Mouse (Mus musculus) hindbrain, embryonic 16.5 days (tissue): Measurements from ENCODE around the gene Cttnbp2. TPM values are rescaled to one million over a fixed set of nuclear protein-coding genes. Genes with fewer than 3 reads are reported as not detected.

Experiments used
- ATAC-seq: fragments of 200-750 bp; cut with Nextera tagmentation; 2 replicates; pipeline ENCODE4 v1.8.0; 2017; ENCODE audit warnings: moderate TSS enrichment, moderate library complexity
- H3K27ac ChIP-seq: fragments of 300-500 bp; sonication (generic); 2 replicates; pipeline ENCODE4 v1.5.1; 2014; ENCODE audit warnings: low read depth, mild to moderate bottlenecking, control low read depth, low read length, moderate library complexity
- H3K27me3 ChIP-seq: fragments of 300-500 bp; sonication (generic); replicated peaks from 2 replicates; pipeline ENCODE4 v1.6.1; 2014; ENCODE audit warnings: low read length; ENCODE audit not compliant: control insufficient read depth, insufficient read depth
- H3K36me3 ChIP-seq: fragments of 300-500 bp; sonication (generic); 2 replicates; pipeline ENCODE4 v1.6.1; 2014; ENCODE audit warnings: mild to moderate bottlenecking, low read length, moderate library complexity, mixed read lengths; ENCODE audit not compliant: control insufficient read depth, insufficient read depth
- H3K4me1 ChIP-seq: fragments of 300-500 bp; sonication (generic); 2 replicates; pipeline ENCODE4 v1.6.1; 2014; ENCODE audit warnings: low read depth, low read length; ENCODE audit not compliant: control insufficient read depth, insufficient read depth
- H3K4me2 ChIP-seq: fragments of 300-500 bp; sonication (generic); 2 replicates; pipeline ENCODE4 v1.6.1; 2014; ENCODE audit warnings: mild to moderate bottlenecking, low read length, control low read depth, moderate library complexity
- H3K4me3 ChIP-seq: fragments of 300-500 bp; sonication (generic); 2 replicates; pipeline ENCODE4 v1.5.1; 2014; ENCODE audit warnings: mild to moderate bottlenecking, low read length, control low read depth, moderate library complexity
- H3K9ac ChIP-seq: fragments of 300-500 bp; sonication (generic); 2 replicates; pipeline ENCODE4 v1.6.1; 2014; ENCODE audit warnings: low read depth, mild to moderate bottlenecking, control low read depth, low read length, moderate library complexity
- H3K9me3 ChIP-seq: fragments of 300-500 bp; sonication (generic); 2 replicates; pipeline ENCODE4 v1.6.1; 2014; ENCODE audit warnings: mild to moderate bottlenecking, low read length, moderate library complexity; ENCODE audit not compliant: control insufficient read depth
- WGBS: fragments of 180-500 bp; shearing (Covaris S2); extraction: QIAGEN DNeasy Blood & Tissue Kit; methylation state at CpG from one replicate; pipeline ENCODE4 v1.1.7; 2014; 5-methylcytosine and 5-hydroxymethylcytosine counted together
- polyA plus RNA-seq: library from polyadenylated mRNA; unstranded; fragments of >200 nt; fragmentation: Nextera tagmentation; extraction: Ambion mirVana; gene quantifications from 2 replicates; pipeline ENCODE4 v1.2.1, GENCODE M21; 2015

Gene Cttnbp2
- polyA plus RNA-seq, 1 experiment from 2014 or later = 44.5 TPM

- Histone ChIP-seq H3K4me1 (no peaks in the 10 kb centered on the region), H3K27me3 (no peaks in the 10 kb centered on the region), H3K27ac (no peak overlapping the region), H3K9me3 (no peaks in the 10 kb centered on the region), H3K4me2 (no peak overlapping the region), H3K36me3 (peaks cover 5% of the 10 kb centered on the region; the same call in 1 of the 2 replicates), H3K9ac (no peak overlapping the region), H3K4me3 (no peak overlapping the region)
- 36% methylated on average over 7 of the region's 7 CpGs for WGBS
- peak; percentile 80 for ATAC-seq
Observed at GRCm38 (mm10) chr6:18372447-18373228, 142.0 kb downstream of the Cttnbp2 start.

DNA sequence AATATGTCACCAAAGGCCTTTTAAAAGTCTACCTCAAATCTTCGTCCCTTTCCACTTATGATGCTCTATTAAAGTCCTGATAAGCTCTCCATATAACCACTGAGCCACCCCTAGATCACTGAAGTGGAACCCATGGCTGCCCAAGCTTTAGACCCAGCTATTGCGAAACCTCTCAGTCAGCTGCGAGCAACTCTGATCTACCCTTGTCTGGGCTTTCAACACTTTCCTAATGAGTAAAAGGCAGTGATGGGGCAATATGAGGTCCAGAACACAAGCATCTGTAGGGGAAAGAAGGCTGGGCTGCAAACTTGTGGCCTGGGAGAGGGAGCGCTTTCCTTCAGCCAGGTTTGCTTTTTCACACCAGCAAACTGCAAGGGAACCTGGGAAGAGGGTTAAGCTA, 144.9 kb downstream of the Cttnbp2 start:
- H3K4me1 ChIP-seq = no peaks in the 10 kb centered on the region
- H3K27me3 ChIP-seq = no peaks in the 10 kb centered on the region
- H3K27ac ChIP-seq = no peak overlapping the region
- H3K9me3 ChIP-seq = no peaks in the 10 kb centered on the region
- H3K4me2 ChIP-seq = no peak overlapping the region
- H3K9ac ChIP-seq = no peak overlapping the region
- peaks cover 6% of the 10 kb centered on the region for H3K36me3 ChIP-seq
- WGBS = 94% methylated on average over 4 of the region's 4 CpGs
- ATAC-seq = no peak
- no peak overlapping the region for H3K4me3 ChIP-seq

DNA sequence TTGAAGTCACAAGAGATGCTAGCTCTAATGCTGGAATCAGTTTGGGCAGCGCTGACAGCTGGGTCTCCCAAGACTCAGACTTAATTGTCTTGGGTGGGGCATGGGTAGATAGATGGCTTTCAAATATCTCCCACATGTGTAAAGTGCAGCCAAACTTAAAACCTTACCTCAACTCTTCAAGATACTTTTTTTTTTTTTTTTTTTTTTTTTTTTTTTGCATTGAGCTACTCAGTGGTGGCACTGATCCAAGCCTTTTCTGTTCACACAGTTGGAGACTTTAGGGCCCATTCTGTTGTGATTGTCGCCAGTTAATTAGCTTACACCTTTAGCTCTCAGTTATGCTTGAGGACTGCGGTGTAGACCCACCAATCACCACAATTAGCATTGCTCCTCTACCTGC, 145.6 kb downstream of the Cttnbp2 start:
- no peak overlapping the region for H3K9ac ChIP-seq
- H3K4me2 ChIP-seq = no peak overlapping the region
- H3K4me1 ChIP-seq = no peaks in the 10 kb centered on the region
- peaks cover 6% of the 10 kb centered on the region for H3K36me3 ChIP-seq
- no peaks in the 10 kb centered on the region for H3K27me3 ChIP-seq
- ATAC-seq = no peak
- H3K9me3 ChIP-seq = no peaks in the 10 kb centered on the region
- WGBS = 58% methylated on average over 3 of the region's 3 CpGs
- H3K4me3 ChIP-seq = no peak overlapping the region
- no peak overlapping the region for H3K27ac ChIP-seq

DNA sequence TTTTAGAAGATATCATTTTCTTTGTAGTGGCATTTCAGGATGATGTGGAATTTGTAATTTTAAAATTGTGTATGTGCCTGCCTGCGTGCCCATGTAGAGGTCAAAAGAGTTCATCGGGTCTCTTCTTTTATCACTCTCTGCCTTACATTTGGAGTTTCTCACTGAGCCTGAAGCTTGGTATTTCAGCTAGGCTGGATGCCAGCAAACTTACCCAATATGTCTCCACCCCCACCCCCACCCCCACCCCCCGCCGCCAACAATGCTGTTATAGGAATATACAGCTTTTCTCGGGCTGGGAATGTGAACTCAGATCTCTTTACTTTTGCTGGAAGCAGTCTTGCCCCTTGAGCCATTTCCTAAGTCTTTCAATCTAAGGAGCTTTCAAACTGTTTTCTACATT, 152.4 kb downstream of the Cttnbp2 start:
- H3K4me2 ChIP-seq = no peak overlapping the region
- H3K9ac ChIP-seq = no peak overlapping the region
- H3K4me1 ChIP-seq = no peaks in the 10 kb centered on the region
- 84% methylated on average over 5 of the region's 5 CpGs for WGBS
- peaks cover under 1% of the 10 kb centered on the region; the same call in 1 of the 2 replicates for H3K36me3 ChIP-seq
- no peaks in the 10 kb centered on the region for H3K27me3 ChIP-seq
- H3K27ac ChIP-seq = no peak overlapping the region
- no peak for ATAC-seq
- H3K9me3 ChIP-seq = no peaks in the 10 kb centered on the region
- H3K4me3 ChIP-seq = no peak overlapping the region

DNA sequence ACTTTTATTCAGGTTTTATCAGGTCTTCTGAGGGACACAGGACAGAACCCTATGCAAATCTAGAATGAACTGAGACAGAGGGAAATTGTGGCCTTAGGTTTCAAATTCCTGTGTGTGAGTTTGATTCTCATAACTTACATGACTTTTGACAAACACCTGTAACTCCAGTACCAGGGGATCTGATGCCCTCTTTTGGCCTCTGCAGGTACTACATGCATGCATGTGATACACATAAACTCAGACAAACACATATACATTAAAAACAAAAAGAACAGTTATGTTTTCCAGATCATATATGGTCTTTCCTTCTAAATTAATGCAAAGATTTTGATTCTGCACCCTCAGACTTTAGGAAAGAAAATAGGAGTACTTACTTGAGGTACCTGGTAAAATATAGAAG, 153.7 kb downstream of the Cttnbp2 start:
- H3K4me1 ChIP-seq = no peaks in the 10 kb centered on the region
- ATAC-seq = no peak
- H3K27ac ChIP-seq = no peak overlapping the region
- H3K4me2 ChIP-seq = no peak overlapping the region
- H3K9ac ChIP-seq = no peak overlapping the region
- no peaks in the 10 kb centered on the region for H3K36me3 ChIP-seq
- no peaks in the 10 kb centered on the region for H3K9me3 ChIP-seq
- no peak overlapping the region for H3K4me3 ChIP-seq
- H3K27me3 ChIP-seq = no peaks in the 10 kb centered on the region

- Histone ChIP-seq H3K27ac (no peak overlapping the region), H3K27me3 (no peaks in the 10 kb centered on the region), H3K4me2 (no peak overlapping the region), H3K9me3 (no peaks in the 10 kb centered on the region), H3K36me3 (no peaks in the 10 kb centered on the region), H3K9ac (no peak overlapping the region), H3K4me3 (no peak overlapping the region), H3K4me1 (no peaks in the 10 kb centered on the region)
- WGBS = 85% methylated on average over 1 of the region's 1 CpGs
- no peak for ATAC-seq
Observed at GRCm38 (mm10) chr6:18360154-18360553, 154.5 kb downstream of the Cttnbp2 start.

GRCm38 (mm10) chr6:18349153-18349858, 165.3 kb downstream of the Cttnbp2 start:
- no peak for ATAC-seq
- H3K4me1 ChIP-seq = no peaks in the 10 kb centered on the region
- H3K27me3 ChIP-seq = no peaks in the 10 kb centered on the region
- no peaks in the 10 kb centered on the region for H3K9me3 ChIP-seq
- no peaks in the 10 kb centered on the region for H3K36me3 ChIP-seq
- no peak overlapping the region for H3K27ac ChIP-seq
- H3K4me2 ChIP-seq = no peak overlapping the region
- no peak overlapping the region for H3K4me3 ChIP-seq
- 82% methylated on average over 3 of the region's 3 CpGs for WGBS
- H3K9ac ChIP-seq = no peak overlapping the region

GRCm38 (mm10) chr6:18344272-18344671, 170.4 kb downstream of the Cttnbp2 start:
- WGBS = 92% methylated on average over 2 of the region's 2 CpGs

GRCm38 (mm10) chr6:18338307-18338706, 176.3 kb downstream of the Cttnbp2 start:
- H3K4me2 ChIP-seq = no peak overlapping the region
- H3K9ac ChIP-seq = no peak overlapping the region
- no peaks in the 10 kb centered on the region for H3K27me3 ChIP-seq
- H3K36me3 ChIP-seq = no peaks in the 10 kb centered on the region
- no peaks in the 10 kb centered on the region for H3K9me3 ChIP-seq
- ATAC-seq = no peak
- H3K27ac ChIP-seq = no peak overlapping the region
- no peak overlapping the region for H3K4me3 ChIP-seq
- no peaks in the 10 kb centered on the region for H3K4me1 ChIP-seq

More at GRCm38 (mm10) chr6:18344272-18344671, 170.4 kb downstream of the Cttnbp2 start:
- Histone ChIP-seq H3K36me3 (no peaks in the 10 kb centered on the region), H3K9ac (no peak overlapping the region), H3K4me2 (no peak overlapping the region), H3K9me3 (no peaks in the 10 kb centered on the region), H3K27me3 (no peaks in the 10 kb centered on the region), H3K27ac (no peak overlapping the region), H3K4me1 (no peaks in the 10 kb centered on the region), H3K4me3 (no peak overlapping the region)
- ATAC-seq = no peak
